Mouse (Mus musculus) ovary, postnatal 14 days (tissue): Measurements from ENCODE around the gene Sgtb.

Experiments used
- DNase-seq: peaks from one replicate; pipeline ENCODE4 v3.0.0; 2022; ENCODE audit warnings: low spot score

The Sgtb gene

GRCm38 (mm10) chr13:104179176-104179888 lies 69.8 kb downstream of the Sgtb start:
- DNase-seq: no peak

GRCm38 (mm10) chr13:104187357-104187756 lies 77.8 kb downstream of the Sgtb start:
- no peak for DNase-seq
